Mouse (Mus musculus) bone marrow, adult 2 months (tissue): ENCODE results near the gene Fbxo46.

Experiments used
- CTCF ChIP-seq: fragments of 200-500 bp; IDR thresholded peaks from 2 replicates; pipeline ENCODE4 v1.5.1; 2011; ENCODE audit warnings: low read length, control low read depth; ENCODE audit not compliant: control insufficient read depth, insufficient read depth
- POLR2A ChIP-seq: fragments of 200-500 bp; IDR thresholded peaks from 2 replicates; pipeline ENCODE4 v1.6.1; 2011; ENCODE audit warnings: low read depth, mild to moderate bottlenecking, control low read depth, low read length, borderline replicate concordance; ENCODE audit not compliant: control insufficient read depth

DNA sequence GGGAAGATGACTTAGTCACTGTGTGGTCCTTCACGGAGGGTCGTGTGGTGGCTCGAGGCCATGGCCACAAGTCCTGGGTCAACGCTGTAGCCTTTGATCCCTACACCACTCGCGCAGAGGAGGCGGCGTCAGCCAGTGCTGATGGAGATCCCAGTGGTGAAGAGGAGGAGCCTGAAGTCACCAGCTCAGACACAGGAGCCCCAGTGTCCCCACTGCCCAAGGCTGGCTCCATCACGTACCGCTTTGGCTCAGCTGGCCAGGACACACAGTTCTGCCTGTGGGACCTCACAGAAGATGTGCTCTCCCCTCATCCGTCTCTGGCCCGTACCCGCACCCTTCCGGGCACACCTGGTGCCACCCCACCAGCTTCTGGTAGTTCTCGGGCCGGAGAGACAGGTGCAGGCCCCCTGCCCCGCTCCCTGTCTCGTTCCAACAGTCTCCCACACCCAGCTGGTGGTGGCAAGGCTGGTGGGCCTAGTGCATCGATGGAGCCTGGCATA, 39.2 kb upstream of the Fbxo46 start:
- TF ChIP-seq CTCF (no peak), POLR2A (no peak)
